Mouse (Mus musculus): ENCODE data around the gene Zfand3.
A peak's percentile ranks its signal among the peaks of the same experiment; 100 is the strongest.

Zfand3 gene

GRCm38 (mm10) chr17:29998566-29999295 lies 5.8 kb upstream of the Zfand3 start:
- no peak for DNase-seq (ENCODE audit: low read depth)

- DNase-seq (ENCODE audit: low read depth), result no peak
These were observed 540 bp downstream of the Zfand3 start for GRCm38 (mm10) chr17:30005103-30005443.

- DNase-seq (ENCODE audit: low read depth), result no peak
These were observed 963 bp downstream of the Zfand3 start for GRCm38 (mm10) chr17:30005451-30005941.

GRCm38 (mm10) chr17:30006877-30007276 lies 2.3 kb downstream of the Zfand3 start:
- no peak for DNase-seq (ENCODE audit: low read depth)

- no peak for DNase-seq (ENCODE audit: low read depth)
These were observed 3.4 kb downstream of the Zfand3 start for GRCm38 (mm10) chr17:30007883-30008282.

GRCm38 (mm10) chr17:30008392-30008791 lies 3.9 kb downstream of the Zfand3 start:
- no peak for DNase-seq (ENCODE audit: low read depth)

- DNase-seq (ENCODE audit: low read depth), result no peak
These were observed 10.1 kb downstream of the Zfand3 start for GRCm38 (mm10) chr17:30014660-30015059.

GRCm38 (mm10) chr17:30018927-30019610 lies 14.5 kb downstream of the Zfand3 start:
- no peak for DNase-seq (ENCODE audit: low read depth)

GRCm38 (mm10) chr17:30019942-30020341 lies 15.4 kb downstream of the Zfand3 start:
- DNase-seq (ENCODE audit: low read depth), result no peak

- peak; percentile 59 for DNase-seq (ENCODE audit: low read depth)
These were observed 20.1 kb downstream of the Zfand3 start for GRCm38 (mm10) chr17:30024651-30025050.

GRCm38 (mm10) chr17:30026617-30027016 lies 22.1 kb downstream of the Zfand3 start:
- no peak for DNase-seq (ENCODE audit: low read depth)

- DNase-seq (ENCODE audit: low read depth), result no peak
These were observed 23.0 kb downstream of the Zfand3 start for GRCm38 (mm10) chr17:30027343-30028029.

- DNase-seq (ENCODE audit: low read depth), result no peak
These were observed 25.2 kb downstream of the Zfand3 start for GRCm38 (mm10) chr17:30029633-30030226.

- DNase-seq (ENCODE audit: low read depth), result no peak
These were observed 28.3 kb downstream of the Zfand3 start for GRCm38 (mm10) chr17:30032796-30033195.

- no peak for DNase-seq (ENCODE audit: low read depth)
These were observed 29.5 kb downstream of the Zfand3 start for GRCm38 (mm10) chr17:30033991-30034390.

- no peak for DNase-seq (ENCODE audit: low read depth)
These were observed 30.9 kb downstream of the Zfand3 start for GRCm38 (mm10) chr17:30035216-30036005.

- DNase-seq (ENCODE audit: low read depth), result no peak
These were observed 38.8 kb downstream of the Zfand3 start for GRCm38 (mm10) chr17:30043163-30043822.

GRCm38 (mm10) chr17:30045181-30045580 lies 40.6 kb downstream of the Zfand3 start:
- DNase-seq (ENCODE audit: low read depth), result no peak

GRCm38 (mm10) chr17:30046654-30047053 lies 42.1 kb downstream of the Zfand3 start:
- DNase-seq (ENCODE audit: low read depth), result no peak

GRCm38 (mm10) chr17:30051523-30052346 lies 47.2 kb downstream of the Zfand3 start:
- DNase-seq (ENCODE audit: low read depth), result no peak

Data from c-Kit-positive CD71-positive TER-119-negative erythroid progenitor cells, embryonic 14.5 days (primary cell).